Mouse (Mus musculus): ENCODE results near the gene Mylk3.

Gene Mylk3

DNA sequence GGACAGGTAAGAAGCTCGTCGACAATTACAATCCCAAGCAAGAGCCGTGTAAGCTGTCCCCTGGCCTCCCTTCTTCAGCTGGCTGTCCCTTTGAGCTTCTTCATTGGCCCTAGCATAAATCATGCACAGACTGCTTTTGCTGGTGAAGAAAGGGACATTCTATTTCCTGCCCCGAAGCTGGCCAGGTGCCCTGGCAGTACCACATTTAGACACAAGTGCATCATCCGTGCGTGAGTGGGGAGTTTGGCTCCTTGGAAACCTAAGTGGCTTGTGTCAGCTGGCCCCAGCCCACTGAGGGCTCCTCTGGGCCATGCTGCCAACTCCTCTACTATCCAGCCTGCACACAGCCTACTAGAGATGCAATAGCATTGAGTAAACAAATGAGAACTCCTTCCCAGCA lies at the start of gene Mylk3:
Mylk3 (minus strand) TSS at position 141 of the 400 bp plus-strand sequence.
- DNase-seq (ENCODE audit: low read depth), result no peak

- peak; percentile 24 for DNase-seq (ENCODE audit: low read depth)
Measured at GRCm38 (mm10) chr8:85435736-85436135, 49.6 kb upstream of the Mylk3 start.

- DNase-seq (ENCODE audit: low read depth), result no peak
Measured at GRCm38 (mm10) chr8:85434817-85435216, 48.7 kb upstream of the Mylk3 start.

- no peak for DNase-seq (ENCODE audit: low read depth)
Measured at GRCm38 (mm10) chr8:85433017-85433393, 46.9 kb upstream of the Mylk3 start.

DNA sequence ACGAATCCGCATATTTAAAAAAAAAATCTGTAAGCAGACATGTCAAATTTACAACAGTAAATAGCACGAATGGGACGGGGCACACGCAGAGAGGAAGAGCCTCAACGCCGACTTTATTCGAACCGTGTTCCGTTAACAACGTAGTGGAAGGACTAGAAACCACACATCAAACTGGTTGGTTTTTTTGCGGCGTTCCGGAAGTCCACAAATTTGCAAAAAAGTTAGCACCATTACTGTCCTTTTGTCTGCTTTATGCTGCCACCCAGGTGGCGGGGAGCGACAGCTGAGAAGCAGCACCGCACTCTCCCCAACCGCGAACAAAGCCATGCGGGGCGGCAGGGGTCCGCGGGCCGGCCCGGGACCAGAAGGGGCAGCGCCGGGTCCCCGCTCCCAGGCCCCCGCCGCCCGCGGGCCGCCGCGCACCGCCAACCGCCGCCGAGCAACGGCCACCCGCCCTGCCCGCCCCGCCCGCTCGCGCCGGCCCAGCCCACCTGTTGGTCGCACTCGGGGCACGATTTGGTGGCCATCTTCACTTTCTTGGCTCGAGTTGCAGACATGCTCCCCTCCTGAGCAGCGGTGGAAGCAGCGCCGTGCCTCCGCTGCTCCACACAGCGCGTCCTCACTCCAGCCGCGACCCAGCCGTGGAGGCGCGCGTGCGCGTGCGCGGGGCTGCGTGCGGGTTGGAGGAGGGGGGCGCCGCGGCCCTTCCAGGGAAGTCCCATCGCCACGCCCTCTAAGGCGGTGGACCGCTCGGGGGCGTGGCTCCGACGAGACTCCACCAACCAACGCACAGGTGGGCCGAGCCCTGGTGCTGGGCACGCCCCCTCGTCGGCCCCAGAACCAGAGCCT lies 46.2 kb upstream of the Mylk3 start, which contains the start of gene 4921524J17Rik:
4921524J17Rik (minus strand) TSS at position 666 of the 849 bp plus-strand sequence.
- peak; percentile 98 for DNase-seq (ENCODE audit: low read depth)

DNA sequence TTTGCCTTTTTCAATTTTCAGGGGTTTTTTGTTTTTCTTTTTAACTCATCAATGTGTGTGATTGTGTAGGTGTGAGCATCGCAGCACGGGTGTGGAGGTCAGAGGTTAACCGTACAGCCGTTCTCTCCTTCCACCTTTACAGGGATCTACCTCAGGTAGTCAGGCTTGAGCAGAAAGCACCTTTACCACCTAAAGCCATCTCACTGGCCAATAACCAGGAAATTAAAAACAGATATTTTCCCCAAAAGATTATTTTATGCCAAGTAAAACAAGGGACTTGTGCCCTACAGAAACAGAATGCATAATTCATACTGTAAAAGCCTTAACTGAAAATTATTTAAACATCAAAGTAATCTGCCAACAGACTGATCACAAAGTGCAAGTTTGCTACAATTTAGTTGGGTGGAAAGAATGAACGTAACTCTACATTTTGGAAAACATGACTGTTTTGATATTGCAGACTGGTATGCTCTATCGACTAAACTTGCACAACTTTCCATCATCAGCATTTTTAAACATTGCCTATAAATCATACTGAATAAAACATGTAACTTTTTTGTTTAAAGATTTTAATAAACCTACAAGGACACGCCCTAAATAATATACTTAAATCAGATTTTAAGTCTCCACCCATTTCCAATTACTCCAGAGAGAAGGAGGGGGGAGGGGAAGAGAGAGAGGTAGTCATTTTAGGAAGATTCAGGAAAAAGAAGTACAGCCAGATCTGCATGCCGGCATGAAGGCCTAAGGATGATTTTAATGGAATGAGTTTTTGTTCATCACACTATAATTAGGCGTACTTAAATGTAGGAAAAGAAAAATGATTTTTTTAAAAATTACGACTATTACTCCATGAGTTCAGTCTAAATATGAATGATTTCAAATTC lies 45.4 kb upstream of the Mylk3 start:
- peak; percentile 63 for DNase-seq (ENCODE audit: low read depth)

- peak; percentile 58 for DNase-seq (ENCODE audit: low read depth)
Measured at GRCm38 (mm10) chr8:85430801-85431200, 44.7 kb upstream of the Mylk3 start.

GRCm38 (mm10) chr8:85429219-85429618 lies 43.1 kb upstream of the Mylk3 start:
- peak; percentile 67 for DNase-seq (ENCODE audit: low read depth)

GRCm38 (mm10) chr8:85427026-85427425 lies 40.9 kb upstream of the Mylk3 start:
- peak; percentile 45 for DNase-seq (ENCODE audit: low read depth)

GRCm38 (mm10) chr8:85421329-85421728 lies 35.2 kb upstream of the Mylk3 start:
- no peak for DNase-seq (ENCODE audit: low read depth)

- DNase-seq (ENCODE audit: low read depth), result no peak
Measured at GRCm38 (mm10) chr8:85408526-85408925, 22.4 kb upstream of the Mylk3 start.

- peak; percentile 80 for DNase-seq (ENCODE audit: low read depth)
Measured at GRCm38 (mm10) chr8:85408053-85408505, 21.9 kb upstream of the Mylk3 start.

- DNase-seq (ENCODE audit: low read depth), result no peak
Measured at GRCm38 (mm10) chr8:85405961-85406360, 19.8 kb upstream of the Mylk3 start.

GRCm38 (mm10) chr8:85405418-85405817 lies 19.3 kb upstream of the Mylk3 start:
- no peak for DNase-seq (ENCODE audit: low read depth)

DNA sequence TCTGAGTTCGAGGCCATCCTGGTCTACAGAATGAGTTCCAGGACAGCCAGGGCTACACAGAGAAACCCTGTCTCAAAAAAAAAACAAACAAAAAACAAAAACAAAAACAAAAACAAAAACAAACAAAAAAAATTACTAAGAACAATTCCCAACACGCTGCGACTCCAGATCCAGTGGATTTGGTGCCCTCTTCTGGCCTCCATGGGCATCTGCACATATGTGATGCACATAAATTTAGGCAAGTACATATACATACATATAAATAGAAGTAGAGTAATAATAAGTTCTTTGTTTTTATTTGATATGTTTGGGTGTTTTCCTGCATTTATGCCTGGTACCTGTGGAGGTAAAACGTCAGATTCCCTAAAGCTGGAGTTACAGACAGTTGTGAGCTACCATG lies 12.4 kb upstream of the Mylk3 start:
- no peak for DNase-seq (ENCODE audit: low read depth)

DNA sequence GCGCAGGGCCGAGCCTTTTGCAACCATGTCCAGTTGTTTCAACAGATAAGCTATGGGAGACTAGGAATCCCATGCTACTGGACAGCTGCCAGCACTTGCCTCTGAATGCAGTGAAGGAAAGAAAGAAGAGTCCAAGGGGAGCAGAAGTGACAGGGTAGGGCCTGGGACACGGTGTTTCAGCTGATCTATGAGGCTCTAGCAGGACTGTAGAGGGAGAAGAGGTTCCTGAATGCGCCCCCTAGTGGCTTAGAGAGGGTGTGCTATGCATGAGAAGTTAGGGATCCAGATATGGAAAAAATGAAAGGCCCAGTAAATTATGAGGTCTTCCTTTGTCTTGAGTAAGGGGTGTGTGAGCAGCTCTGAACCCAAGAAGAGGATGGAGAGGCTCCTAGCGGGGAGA lies 11.4 kb upstream of the Mylk3 start:
- peak; percentile 69 for DNase-seq (ENCODE audit: low read depth)

- DNase-seq (ENCODE audit: low read depth), result no peak
Measured at GRCm38 (mm10) chr8:85396432-85397079, 10.4 kb upstream of the Mylk3 start.

GRCm38 (mm10) chr8:85395681-85396431 lies 9.7 kb upstream of the Mylk3 start:
- DNase-seq (ENCODE audit: low read depth), result no peak

DNA sequence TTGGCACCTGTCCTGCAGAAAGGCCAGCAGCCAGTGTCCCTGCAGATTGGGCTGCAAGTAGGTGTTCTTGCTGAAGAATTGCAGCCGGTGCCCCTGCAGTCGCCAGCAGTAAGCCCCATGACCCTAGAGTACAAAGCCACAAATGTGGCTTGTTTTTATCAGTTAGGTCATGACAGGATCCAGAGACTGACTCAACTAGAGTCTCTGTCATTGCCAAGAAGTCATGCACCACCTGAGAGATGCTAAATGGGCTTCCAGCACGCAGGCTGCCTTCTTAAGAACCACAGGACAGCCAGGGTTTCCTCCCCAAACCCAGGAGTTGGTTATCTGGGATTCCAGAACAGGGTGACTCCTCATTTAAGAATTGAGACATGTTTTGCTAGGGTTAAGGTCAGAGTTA lies 8.9 kb upstream of the Mylk3 start:
- DNase-seq (ENCODE audit: low read depth), result no peak

GRCm38 (mm10) chr8:85393199-85393598 lies 7.1 kb upstream of the Mylk3 start:
- no peak for DNase-seq (ENCODE audit: low read depth)

- no peak for DNase-seq (ENCODE audit: low read depth)
Measured at GRCm38 (mm10) chr8:85391438-85391837, 5.3 kb upstream of the Mylk3 start.

Measured in induced T-regulatory cell, adult 2 months (primary cell).